Mouse (Mus musculus) hindbrain, embryonic 15.5 days (tissue): ENCODE measurements around the gene B3gnt4. TPM values are rescaled to one million over a fixed set of nuclear protein-coding genes. Genes with fewer than 3 reads are reported as not detected.

Experiments
- ATAC-seq: fragments of 200-750 bp; cut with Nextera tagmentation; 2 replicates; pipeline ENCODE4 v1.8.0; 2017; ENCODE audit warnings: low read depth, moderate number of reproducible peaks, moderate TSS enrichment; ENCODE audit not compliant: low FRiP score
- H3K27ac ChIP-seq: fragments of 300-500 bp; sonication (generic); replicated peaks from 2 replicates; pipeline ENCODE4 v1.5.1; 2015; ENCODE audit warnings: mild to moderate bottlenecking, inconsistent platforms
- H3K27me3 ChIP-seq: fragments of 300-500 bp; sonication (generic); 2 replicates; pipeline ENCODE4 v1.6.1; 2015; ENCODE audit warnings: control low read depth, inconsistent platforms
- H3K36me3 ChIP-seq: fragments of 300-500 bp; sonication (generic); 2 replicates; pipeline ENCODE4 v1.6.1; 2015; ENCODE audit warnings: control low read depth, inconsistent platforms
- H3K4me1 ChIP-seq: fragments of 300-500 bp; sonication (generic); replicated peaks from 2 replicates; pipeline ENCODE4 v1.6.1; 2015; ENCODE audit warnings: control low read depth, inconsistent platforms
- H3K4me2 ChIP-seq: fragments of 300-500 bp; sonication (generic); 2 replicates; pipeline ENCODE4 v1.6.1; 2015; ENCODE audit warnings: moderate library complexity, mild to moderate bottlenecking, inconsistent platforms
- H3K4me3 ChIP-seq: fragments of 300-500 bp; sonication (generic); 2 replicates; pipeline ENCODE4 v1.5.1; 2015; ENCODE audit warnings: mild to moderate bottlenecking, inconsistent platforms
- H3K9ac ChIP-seq: fragments of 300-500 bp; sonication (generic); 2 replicates; pipeline ENCODE4 v1.6.1; 2015; ENCODE audit warnings: inconsistent platforms
- H3K9me3 ChIP-seq: fragments of 300-500 bp; sonication (generic); 2 replicates; pipeline ENCODE4 v1.6.1; 2016; ENCODE audit warnings: control low read depth, inconsistent platforms
- WGBS: fragments of 180-500 bp; shearing (Covaris S2); methylation state at CpG from one replicate; pipeline ENCODE4 v1.1.7; 2015; 5-methylcytosine and 5-hydroxymethylcytosine counted together
- microRNA-seq: library from miRNA; unstranded; fragments of <30 nt; microRNA quantifications from one replicate; pipeline ENCODE4, GENCODE M21; 2016
- polyA plus RNA-seq: library from polyadenylated mRNA; unstranded; fragments of >200 nt; fragmentation: Nextera tagmentation; extraction: Ambion mirVana; gene quantifications from 2 replicates; pipeline ENCODE4 v1.2.1, GENCODE M21; 2015

B3gnt4 gene
- polyA plus RNA-seq, 1 experiment from 2014 or later = 1.3 TPM

DNA sequence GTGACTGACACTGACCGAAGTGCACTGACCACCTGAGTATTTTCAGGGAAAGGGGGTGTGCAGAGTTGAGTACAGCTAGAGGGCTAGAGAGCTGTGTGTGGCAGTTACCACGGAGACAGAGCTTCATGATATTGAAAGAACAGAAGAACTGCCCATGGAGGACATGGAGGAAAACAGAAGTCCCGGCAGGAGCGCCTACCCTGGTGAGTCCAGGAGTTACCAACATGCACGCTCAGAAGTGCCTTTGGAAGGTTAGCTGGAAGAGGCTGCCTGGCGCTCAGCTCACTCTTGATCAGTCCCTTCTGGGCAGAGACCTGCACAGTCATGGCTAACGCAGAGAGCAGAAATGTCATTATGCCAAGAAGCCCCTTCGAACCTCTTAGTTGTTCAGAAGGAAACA, 19.8 kb downstream of the B3gnt4 start:
- Histone ChIP-seq H3K36me3 (peaks cover 64% of the 10 kb centered on the region), H3K4me2 (no peak overlapping the region), H3K27me3 (no peaks in the 10 kb centered on the region), H3K4me3 (no peak overlapping the region), H3K9me3 (no peaks in the 10 kb centered on the region), H3K4me1 (peaks cover under 1% of the 10 kb centered on the region; the same call in 1 of the 2 replicates), H3K9ac (no peak overlapping the region), H3K27ac (no peak overlapping the region)
- ATAC-seq = no peak
- WGBS = 90% methylated on average over 8 of the region's 8 CpGs

DNA sequence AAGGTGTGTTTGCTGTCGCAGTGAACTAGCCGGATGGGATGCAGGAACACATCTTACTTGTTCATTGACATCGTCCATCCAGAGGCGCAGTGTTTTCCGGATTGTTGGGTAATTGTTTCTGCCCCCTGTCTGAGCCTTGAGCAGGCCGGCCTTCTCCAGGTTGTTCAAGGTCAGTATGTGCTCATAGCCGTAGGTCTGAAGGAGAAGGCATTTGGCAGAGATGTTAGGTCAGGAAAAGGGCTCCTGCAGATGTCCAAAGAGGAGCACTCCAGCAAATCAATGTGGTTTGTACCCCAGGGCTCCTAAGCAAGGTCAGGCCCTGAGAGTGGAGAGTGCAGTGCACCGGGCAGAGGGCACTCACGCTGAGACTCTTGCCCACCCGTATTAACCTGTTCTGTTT, 23.5 kb downstream of the B3gnt4 start:
- H3K4me2 ChIP-seq = no peak overlapping the region
- H3K9me3 ChIP-seq = no peaks in the 10 kb centered on the region
- H3K27ac ChIP-seq = no peak overlapping the region
- peaks cover 80% of the 10 kb centered on the region for H3K36me3 ChIP-seq
- no peak for ATAC-seq
- no peak overlapping the region for H3K9ac ChIP-seq
- H3K4me3 ChIP-seq = no peak overlapping the region
- H3K4me1 ChIP-seq = no peaks in the 10 kb centered on the region
- 94% methylated on average over 10 of the region's 10 CpGs for WGBS
- no peaks in the 10 kb centered on the region for H3K27me3 ChIP-seq

DNA sequence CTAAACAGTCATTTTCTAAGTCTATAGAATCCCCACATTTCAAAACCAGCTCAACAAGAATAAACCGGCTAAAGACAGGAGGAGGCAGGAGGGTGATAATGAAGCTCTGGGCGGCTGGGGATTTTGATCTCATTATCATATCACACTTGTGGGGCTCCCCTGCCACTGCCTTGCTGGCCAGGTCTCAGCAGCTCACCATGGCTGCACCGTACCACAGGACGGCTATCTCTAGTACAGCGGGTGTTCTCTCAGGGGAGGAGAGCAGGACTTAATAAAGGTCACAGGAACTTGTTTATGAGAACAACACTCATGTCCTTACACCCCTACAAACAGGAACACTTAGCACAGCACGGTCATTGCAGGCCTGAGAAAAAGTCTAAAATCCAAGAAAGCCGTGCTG, 45.4 kb downstream of the B3gnt4 start:
- no peak overlapping the region for H3K9ac ChIP-seq
- H3K27me3 ChIP-seq = no peaks in the 10 kb centered on the region
- no peak overlapping the region for H3K27ac ChIP-seq
- no peaks in the 10 kb centered on the region for H3K4me1 ChIP-seq
- no peak for ATAC-seq
- no peak overlapping the region for H3K4me2 ChIP-seq
- H3K9me3 ChIP-seq = no peaks in the 10 kb centered on the region
- no peak overlapping the region for H3K4me3 ChIP-seq
- peaks cover 42% of the 10 kb centered on the region for H3K36me3 ChIP-seq
- 91% methylated on average over 7 of the region's 7 CpGs for WGBS

DNA sequence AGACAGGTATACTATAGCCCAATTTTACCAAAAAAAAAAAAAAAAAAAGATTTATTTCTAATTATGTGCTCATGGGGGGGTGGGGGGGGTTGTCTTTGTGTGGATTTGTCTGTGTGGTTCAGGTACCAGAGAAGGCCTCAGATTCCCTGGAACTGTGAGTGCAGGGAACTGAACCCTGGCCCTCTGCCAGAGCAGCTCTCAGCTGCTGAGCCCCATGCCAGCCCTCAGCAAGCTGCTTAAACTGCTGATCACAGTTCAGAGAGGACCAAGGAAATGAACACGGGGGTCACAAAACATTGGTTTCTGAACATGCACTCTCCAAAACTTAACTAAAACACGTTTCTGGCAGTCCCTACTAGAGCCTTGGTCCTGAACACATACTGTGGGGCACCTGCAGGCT, 46.2 kb downstream of the B3gnt4 start:
- Histone ChIP-seq H3K4me3 (no peak overlapping the region), H3K4me1 (no peaks in the 10 kb centered on the region), H3K36me3 (peaks cover 46% of the 10 kb centered on the region), H3K27me3 (no peaks in the 10 kb centered on the region), H3K9ac (no peak overlapping the region), H3K4me2 (no peak overlapping the region), H3K9me3 (no peaks in the 10 kb centered on the region), H3K27ac (no peak overlapping the region)
- ATAC-seq = no peak
- 60% methylated on average over 2 of the region's 2 CpGs for WGBS

DNA sequence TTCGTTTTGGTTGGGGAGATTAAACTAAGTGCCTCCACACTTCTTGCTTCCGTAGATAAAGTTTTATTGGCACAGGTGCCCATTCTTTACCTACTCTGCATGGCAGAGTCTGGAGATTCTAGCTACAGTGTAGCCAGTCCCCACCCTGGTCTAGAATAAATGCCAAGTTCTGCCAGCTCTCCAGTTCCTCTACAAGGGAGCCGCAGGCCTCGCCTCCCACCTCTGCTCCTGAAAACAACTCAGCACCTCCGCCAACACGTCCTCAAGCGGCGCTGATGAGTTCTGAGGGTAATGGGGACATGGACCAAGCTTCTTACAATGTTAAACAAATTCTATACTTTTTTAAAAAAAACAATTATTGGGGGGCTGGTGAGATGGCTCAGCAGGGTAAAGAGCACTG, 49.3 kb downstream of the B3gnt4 start:
- no peak for ATAC-seq
- no peak overlapping the region for H3K9ac ChIP-seq
- H3K4me1 ChIP-seq = no peaks in the 10 kb centered on the region
- no peak overlapping the region for H3K4me2 ChIP-seq
- H3K36me3 ChIP-seq = peaks cover 69% of the 10 kb centered on the region
- no peak overlapping the region for H3K4me3 ChIP-seq
- H3K27ac ChIP-seq = no peak overlapping the region
- WGBS = 96% methylated on average over 8 of the region's 8 CpGs
- no peaks in the 10 kb centered on the region for H3K9me3 ChIP-seq
- no peaks in the 10 kb centered on the region for H3K27me3 ChIP-seq

DNA sequence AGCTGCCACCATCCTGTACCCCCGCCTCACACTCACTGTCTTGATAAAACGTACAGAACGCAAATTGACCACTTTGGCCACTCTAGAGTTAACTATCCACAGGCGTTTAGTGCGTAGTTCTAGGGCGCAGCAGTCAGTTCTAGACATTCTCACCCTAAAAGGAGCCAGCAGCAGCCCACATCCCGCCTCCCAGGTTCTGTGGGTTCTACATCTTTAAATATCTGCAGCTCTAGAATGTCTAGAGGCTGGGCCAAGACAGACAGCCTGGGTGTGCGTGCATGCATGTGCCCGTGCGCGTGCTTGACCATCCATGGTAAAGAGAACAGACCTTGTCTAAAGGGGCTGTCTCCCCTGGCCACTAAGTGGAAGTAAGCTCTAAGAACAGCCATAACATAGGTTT, 50.9 kb downstream of the B3gnt4 start:
- WGBS = 96% methylated on average over 11 of the region's 11 CpGs
- Histone ChIP-seq H3K36me3 (peaks cover 77% of the 10 kb centered on the region), H3K4me3 (no peak overlapping the region), H3K9me3 (no peaks in the 10 kb centered on the region), H3K9ac (no peak overlapping the region), H3K4me2 (no peak overlapping the region), H3K4me1 (no peaks in the 10 kb centered on the region), H3K27me3 (no peaks in the 10 kb centered on the region), H3K27ac (no peak overlapping the region)
- no peak for ATAC-seq

Small RNA genes lying within 50 kb of the gene (microRNA-seq; reads per million reads assigned to microRNA genes)
- 0.65 reads per million for gene Mir7647

Other genes with a start within 250 kb of the B3gnt4 start
- gene Bcl7a, start 166.6 kb upstream of the B3gnt4 start, polyA plus RNA-seq = 38.7 and 40.0 TPM in 2 replicates
- gene Mlxip, start 115.7 kb upstream of the B3gnt4 start, polyA plus RNA-seq = 18.3 and 20.6 TPM in 2 replicates
- gene Lrrc43, start 21.2 kb upstream of the B3gnt4 start, polyA plus RNA-seq = 0.38 and 0.43 TPM in 2 replicates
- gene Il31, start 21.0 kb upstream of the B3gnt4 start, polyA plus RNA-seq = not detected in 2 replicates
- gene Diablo, start 13.7 kb downstream of the B3gnt4 start, polyA plus RNA-seq = 106 TPM in 2 replicates
- 1.6 and 4.2 TPM in 2 replicates for gene Gm49027, start 15.0 kb downstream of the B3gnt4 start, polyA plus RNA-seq
- 38.1 and 38.7 TPM in 2 replicates for gene Vps33a, start 62.6 kb downstream of the B3gnt4 start, polyA plus RNA-seq
- 79.6 and 81.0 TPM in 2 replicates for gene Clip1, start 174.2 kb downstream of the B3gnt4 start, polyA plus RNA-seq
- gene Zcchc8, start 210.6 kb downstream of the B3gnt4 start, polyA plus RNA-seq = 58.1 and 68.5 TPM in 2 replicates
- gene Rsrc2, start 239.0 kb downstream of the B3gnt4 start, polyA plus RNA-seq = 122 and 129 TPM in 2 replicates
- gene Kntc1, start 239.3 kb downstream of the B3gnt4 start, polyA plus RNA-seq = 6.7 and 7.2 TPM in 2 replicates